Mouse (Mus musculus): Measurements from ENCODE around the gene Rpsa. TPM values are rescaled to one million over a fixed set of nuclear protein-coding genes. Genes with fewer than 3 reads are reported as not detected.

Gene Rpsa
- total RNA-seq (2023): 550 and 556 TPM in 2 replicates

GRCm38 (mm10) chr9:120127538-120128251 lies at the start of gene Rpsa:
Gene Rpsa, plus strand, starts transcription at chr9:120127689.

GRCm38 (mm10) chr9:120091696-120092238 lies 35.7 kb upstream of the Rpsa start, which contains the start of gene Ccr8:
Gene Ccr8, plus strand, starts transcription at chr9:120092114.

GRCm38 (mm10) chr9:120110211-120111018 lies 17.1 kb upstream of the Rpsa start, which contains the start of gene Slc25a38:
Gene Slc25a38, plus strand, starts transcription at chr9:120110374.

GRCm38 (mm10) chr9:120149222-120149828 lies 21.8 kb downstream of the Rpsa start, which contains the start of gene Mobp:
Gene Mobp, plus strand, starts transcription at chr9:120149707.

Other genes with a start within 250 kb of the Rpsa start
- gene Wdr48, start 232.8 kb upstream of the Rpsa start, total RNA-seq (2023): 41.4 and 48.1 TPM in 2 replicates
- 3.3 and 7.5 TPM in 2 replicates for gene Gorasp1, start 190.1 kb upstream of the Rpsa start, total RNA-seq (2023)
- gene Ttc21a, start 190.1 kb upstream of the Rpsa start, total RNA-seq (2023): 3.0 and 3.8 TPM in 2 replicates
- 159 and 196 TPM in 2 replicates for gene Csrnp1, start 143.0 kb upstream of the Rpsa start, total RNA-seq (2023)
- not detected in 2 replicates for gene Xirp1, start 104.1 kb upstream of the Rpsa start, total RNA-seq (2023)
- 10.2 and 15.2 TPM in 2 replicates for gene Cx3cr1, start 57.8 kb upstream of the Rpsa start, total RNA-seq (2023)
- not detected in 2 replicates for gene Ccr8, start 35.6 kb upstream of the Rpsa start, total RNA-seq (2023)
- gene Slc25a38, start 17.3 kb upstream of the Rpsa start, total RNA-seq (2023): 37.3 and 39.7 TPM in 2 replicates
- gene Mobp, start 22.0 kb downstream of the Rpsa start, total RNA-seq (2023): not detected in 2 replicates
- 0.88 TPM in 1 of 2 replicates, not detected in the other for gene Myrip, start 173.8 kb downstream of the Rpsa start, total RNA-seq (2023)

Measured in neutrophil, adult 65 days (primary cell).